Mouse (Mus musculus): ENCODE data around the gene Pcbd2. TPM values are rescaled to one million over a fixed set of nuclear protein-coding genes. Genes with fewer than 3 reads are reported as not detected.

Gene Pcbd2
- polyA plus RNA-seq, 1 experiment from 2014 or later: 16.3 TPM

DNA sequence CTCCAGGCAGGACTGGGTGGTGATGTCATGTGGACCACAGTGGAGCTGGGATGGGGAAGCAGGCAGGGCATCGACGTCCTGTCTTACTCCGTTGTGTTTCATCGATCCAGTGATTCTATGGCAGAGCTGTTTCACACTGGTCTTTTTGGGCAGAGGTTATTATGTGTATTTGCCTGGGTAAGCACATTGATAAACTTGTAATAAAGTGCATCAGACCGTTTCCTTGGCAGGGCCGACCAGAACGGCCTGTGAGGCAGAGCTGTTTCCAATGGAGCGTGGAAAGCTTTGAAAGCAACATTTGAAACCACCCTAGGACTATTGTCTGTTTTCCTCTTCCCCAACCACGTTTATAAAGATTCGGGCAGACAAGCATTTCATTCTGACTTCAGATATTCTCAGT lies 33.4 kb downstream of the Pcbd2 start:
- H3K4me1 ChIP-seq (replicated peaks; ENCODE audit: control insufficient read depth, insufficient read depth, low read length): 0 out of 2 replicates have a peak, but pooled peaks cover 2% of the 10 kb centered on the region
- 41% methylated on average over 10 of the region's 10 CpGs for WGBS

DNA sequence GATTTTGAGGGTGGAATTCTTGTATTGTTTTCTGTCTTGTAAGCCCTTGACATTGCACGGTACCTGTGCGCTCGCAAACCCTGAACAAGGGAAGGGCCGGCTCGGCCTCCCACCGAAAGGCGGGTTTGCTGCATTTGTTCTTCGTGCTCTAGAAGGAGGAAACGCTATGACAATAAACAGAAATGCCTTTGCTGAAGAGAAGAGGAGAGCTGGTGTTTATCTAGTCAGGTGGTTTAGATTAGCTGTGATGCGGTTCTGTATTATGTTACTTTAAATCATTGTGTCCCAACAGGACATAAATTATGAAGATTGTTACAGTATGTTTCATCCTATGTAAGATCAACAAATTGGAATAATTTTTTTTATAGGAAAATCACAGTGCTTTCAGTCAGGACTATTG lies 34.3 kb downstream of the Pcbd2 start:
- H3K27me3 ChIP-seq (replicated peaks; ENCODE audit: control insufficient read depth, insufficient read depth, low read length): no peaks in the 10 kb centered on the region
- H3K27ac ChIP-seq (ENCODE audit: low read length): no peak overlapping the region
- no peak for ATAC-seq
- H3K4me3 ChIP-seq (replicated peaks; ENCODE audit: low read length): no peak overlapping the region
- 77% methylated on average over 10 of the region's 10 CpGs for WGBS
- no peaks in the 10 kb centered on the region for H3K9me3 ChIP-seq (ENCODE audit: control insufficient read depth, low read length)
- H3K9ac ChIP-seq (replicated peaks; ENCODE audit: low read depth, low read length): no peak overlapping the region
- H3K4me2 ChIP-seq (ENCODE audit: low read length): no peak overlapping the region
- H3K36me3 ChIP-seq (ENCODE audit: control insufficient read depth, insufficient read depth): no peaks in the 10 kb centered on the region
- 0 out of 2 replicates have a peak, but pooled peaks cover 2% of the 10 kb centered on the region for H3K4me1 ChIP-seq (replicated peaks; ENCODE audit: control insufficient read depth, insufficient read depth, low read length)

More for the DNA sequence above, 33.4 kb downstream of the Pcbd2 start:
- Histone ChIP-seq H3K27ac (ENCODE audit: low read length) (no peak overlapping the region), H3K36me3 (ENCODE audit: control insufficient read depth, insufficient read depth) (no peaks in the 10 kb centered on the region), H3K9ac (replicated peaks; ENCODE audit: low read depth, low read length) (no peak overlapping the region), H3K27me3 (replicated peaks; ENCODE audit: control insufficient read depth, insufficient read depth, low read length) (no peaks in the 10 kb centered on the region), H3K4me2 (ENCODE audit: low read length) (no peak overlapping the region), H3K9me3 (ENCODE audit: control insufficient read depth, low read length) (no peaks in the 10 kb centered on the region), H3K4me3 (replicated peaks; ENCODE audit: low read length) (no peak overlapping the region)
- ATAC-seq: no peak

DNA sequence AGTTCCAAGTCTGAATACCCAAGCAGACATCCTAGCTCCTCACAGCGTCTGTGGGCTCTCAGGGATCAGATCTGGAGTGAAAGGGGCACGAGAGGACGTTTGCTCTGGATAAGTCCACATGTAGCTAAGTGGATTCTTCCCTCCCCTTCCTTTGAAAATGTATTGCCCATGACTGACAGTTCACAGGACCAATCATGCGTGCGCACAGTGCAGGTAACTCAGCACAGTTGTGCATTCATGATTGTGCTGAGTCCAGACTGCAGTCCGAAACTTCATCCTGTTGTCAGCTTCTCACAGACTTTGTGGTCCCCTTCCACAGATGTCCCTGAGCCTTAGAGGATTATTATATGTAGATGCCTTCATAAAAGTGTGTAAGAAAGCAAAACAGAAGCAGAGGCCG lies 47.2 kb downstream of the Pcbd2 start:
- no peaks in the 10 kb centered on the region for H3K27me3 ChIP-seq (replicated peaks; ENCODE audit: control insufficient read depth, insufficient read depth, low read length)
- H3K9me3 ChIP-seq (ENCODE audit: control insufficient read depth, low read length): no peaks in the 10 kb centered on the region
- H3K4me2 ChIP-seq (ENCODE audit: low read length): no peak overlapping the region
- H3K27ac ChIP-seq (ENCODE audit: low read length): no peak overlapping the region
- no peak overlapping the region for H3K9ac ChIP-seq (replicated peaks; ENCODE audit: low read depth, low read length)
- H3K4me3 ChIP-seq (replicated peaks; ENCODE audit: low read length): no peak overlapping the region
- H3K4me1 ChIP-seq (replicated peaks; ENCODE audit: control insufficient read depth, insufficient read depth, low read length): no peaks in the 10 kb centered on the region
- H3K36me3 ChIP-seq (ENCODE audit: control insufficient read depth, insufficient read depth): no peaks in the 10 kb centered on the region
- 84% methylated on average over 7 of the region's 7 CpGs for WGBS
- ATAC-seq: no peak

GRCm38 (mm10) chr13:55775056-55775455 lies 47.9 kb downstream of the Pcbd2 start:
- Histone ChIP-seq H3K9me3 (ENCODE audit: control insufficient read depth, low read length) (no peaks in the 10 kb centered on the region), H3K4me1 (replicated peaks; ENCODE audit: control insufficient read depth, insufficient read depth, low read length) (no peaks in the 10 kb centered on the region), H3K27ac (ENCODE audit: low read length) (no peak overlapping the region), H3K4me3 (replicated peaks; ENCODE audit: low read length) (no peak overlapping the region), H3K27me3 (replicated peaks; ENCODE audit: control insufficient read depth, insufficient read depth, low read length) (no peaks in the 10 kb centered on the region), H3K36me3 (ENCODE audit: control insufficient read depth, insufficient read depth) (no peaks in the 10 kb centered on the region), H3K4me2 (ENCODE audit: low read length) (no peak overlapping the region), H3K9ac (replicated peaks; ENCODE audit: low read depth, low read length) (no peak overlapping the region)
- no peak for ATAC-seq
- 80% methylated on average over 11 of the region's 11 CpGs for WGBS

DNA sequence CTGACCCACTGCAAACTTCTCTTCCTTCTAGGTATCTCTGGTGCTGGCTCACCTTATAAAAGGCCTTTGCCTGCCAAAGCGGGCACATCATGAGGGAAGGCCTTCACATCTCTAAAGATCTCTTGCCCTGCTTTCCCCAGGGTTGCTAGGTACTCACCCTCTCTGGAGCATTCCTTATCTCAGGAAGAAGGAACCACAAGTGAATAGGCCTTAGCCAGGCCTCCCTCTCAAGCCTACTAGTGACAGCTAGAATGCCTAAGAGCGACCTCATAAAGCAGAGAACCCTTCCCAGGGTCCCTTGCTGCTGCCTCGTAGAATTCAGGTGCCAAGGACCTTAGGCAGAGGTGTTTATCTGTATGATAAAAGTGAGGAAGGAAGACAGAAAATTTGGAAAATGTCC lies 57.1 kb downstream of the Pcbd2 start, which contains the start of gene Catsper3:
Catsper3 (plus strand) TSS at position 301 of the 400 bp plus-strand sequence.
- Histone ChIP-seq H3K27me3 (replicated peaks; ENCODE audit: control insufficient read depth, insufficient read depth, low read length) (no peaks in the 10 kb centered on the region), H3K9me3 (ENCODE audit: control insufficient read depth, low read length) (no peaks in the 10 kb centered on the region), H3K4me3 (replicated peaks; ENCODE audit: low read length) (no peak within 1 kb of the TSS), H3K27ac (ENCODE audit: low read length) (no peak within 1 kb of the TSS), H3K36me3 (ENCODE audit: control insufficient read depth, insufficient read depth) (no peaks in the 10 kb centered on the region), H3K4me1 (replicated peaks; ENCODE audit: control insufficient read depth, insufficient read depth, low read length) (no peaks in the 10 kb centered on the region), H3K9ac (replicated peaks; ENCODE audit: low read depth, low read length) (no peak within 1 kb of the TSS), H3K4me2 (ENCODE audit: low read length) (no peak within 1 kb of the TSS)
- WGBS: 86% methylated on average over 3 of the region's 3 CpGs
- no peak for ATAC-seq

GRCm38 (mm10) chr13:55786120-55786519 lies 59.0 kb downstream of the Pcbd2 start:
- WGBS: 74% methylated on average over 11 of the region's 11 CpGs
- Histone ChIP-seq H3K27me3 (replicated peaks; ENCODE audit: control insufficient read depth, insufficient read depth, low read length) (no peaks in the 10 kb centered on the region), H3K9me3 (ENCODE audit: control insufficient read depth, low read length) (no peaks in the 10 kb centered on the region), H3K9ac (replicated peaks; ENCODE audit: low read depth, low read length) (no peak overlapping the region), H3K27ac (ENCODE audit: low read length) (no peak overlapping the region), H3K4me1 (replicated peaks; ENCODE audit: control insufficient read depth, insufficient read depth, low read length) (no peaks in the 10 kb centered on the region), H3K4me2 (ENCODE audit: low read length) (no peak overlapping the region), H3K36me3 (ENCODE audit: control insufficient read depth, insufficient read depth) (no peaks in the 10 kb centered on the region), H3K4me3 (replicated peaks; ENCODE audit: low read length) (no peak overlapping the region)
- ATAC-seq: no peak

DNA sequence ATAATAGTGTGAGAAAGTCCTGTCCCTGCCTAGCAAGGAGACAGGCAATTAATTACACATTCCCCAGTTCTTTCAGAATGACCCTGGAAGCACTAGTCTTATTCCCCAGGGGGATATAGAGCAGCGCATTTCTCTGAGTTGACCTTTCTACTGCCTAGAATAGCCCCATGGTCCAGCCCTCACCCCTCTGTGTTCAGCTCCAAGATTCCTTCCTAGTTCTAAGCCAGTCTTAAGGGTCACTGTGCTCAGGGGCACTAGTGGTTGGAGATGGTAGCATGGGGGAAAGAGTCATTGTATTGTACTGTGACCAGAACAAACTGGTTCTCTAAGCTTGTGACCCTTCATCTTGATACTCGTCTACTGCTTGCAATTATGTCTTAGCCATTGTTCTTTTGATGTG lies 74.1 kb downstream of the Pcbd2 start:
- Histone ChIP-seq H3K36me3 (ENCODE audit: control insufficient read depth, insufficient read depth) (no peaks in the 10 kb centered on the region), H3K9me3 (ENCODE audit: control insufficient read depth, low read length) (0 out of 2 replicates have a peak, but pooled peaks cover 2% of the 10 kb centered on the region), H3K27ac (ENCODE audit: low read length) (no peak overlapping the region), H3K4me3 (replicated peaks; ENCODE audit: low read length) (no peak overlapping the region), H3K9ac (replicated peaks; ENCODE audit: low read depth, low read length) (no peak overlapping the region), H3K4me2 (ENCODE audit: low read length) (no peak overlapping the region), H3K27me3 (replicated peaks; ENCODE audit: control insufficient read depth, insufficient read depth, low read length) (no peaks in the 10 kb centered on the region), H3K4me1 (replicated peaks; ENCODE audit: control insufficient read depth, insufficient read depth, low read length) (no peaks in the 10 kb centered on the region)
- ATAC-seq: no peak
- 61% methylated on average over 2 of the region's 2 CpGs for WGBS

DNA sequence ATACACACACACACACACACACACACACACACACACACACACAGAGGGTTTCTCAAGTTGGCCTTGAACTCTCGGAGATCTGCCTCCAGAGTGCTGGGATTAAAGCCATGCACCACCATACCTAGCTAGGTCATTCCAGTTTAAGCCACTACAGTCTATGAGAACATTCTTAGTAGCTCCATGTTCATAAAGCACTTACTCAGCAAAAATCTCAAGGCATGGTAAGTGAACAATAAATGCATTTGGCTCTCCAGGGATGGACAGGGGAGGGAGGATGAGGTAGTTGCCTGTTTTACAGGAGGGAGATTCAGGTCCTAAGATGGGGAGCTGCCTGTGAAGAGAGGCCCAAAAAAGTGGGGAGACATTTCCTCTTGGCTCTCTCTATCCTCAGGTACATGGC lies 76.8 kb downstream of the Pcbd2 start:
- 100% methylated on average over 1 of the region's 1 CpGs for WGBS
- H3K4me2 ChIP-seq (ENCODE audit: low read length): no peak overlapping the region
- no peak for ATAC-seq
- H3K9ac ChIP-seq (replicated peaks; ENCODE audit: low read depth, low read length): no peak overlapping the region
- H3K36me3 ChIP-seq (ENCODE audit: control insufficient read depth, insufficient read depth): no peaks in the 10 kb centered on the region
- H3K27ac ChIP-seq (ENCODE audit: low read length): no peak overlapping the region
- 0 out of 2 replicates have a peak, but pooled peaks cover 2% of the 10 kb centered on the region for H3K9me3 ChIP-seq (ENCODE audit: control insufficient read depth, low read length)
- H3K4me3 ChIP-seq (replicated peaks; ENCODE audit: low read length): no peak overlapping the region
- H3K4me1 ChIP-seq (replicated peaks; ENCODE audit: control insufficient read depth, insufficient read depth, low read length): no peaks in the 10 kb centered on the region
- H3K27me3 ChIP-seq (replicated peaks; ENCODE audit: control insufficient read depth, insufficient read depth, low read length): no peaks in the 10 kb centered on the region

DNA sequence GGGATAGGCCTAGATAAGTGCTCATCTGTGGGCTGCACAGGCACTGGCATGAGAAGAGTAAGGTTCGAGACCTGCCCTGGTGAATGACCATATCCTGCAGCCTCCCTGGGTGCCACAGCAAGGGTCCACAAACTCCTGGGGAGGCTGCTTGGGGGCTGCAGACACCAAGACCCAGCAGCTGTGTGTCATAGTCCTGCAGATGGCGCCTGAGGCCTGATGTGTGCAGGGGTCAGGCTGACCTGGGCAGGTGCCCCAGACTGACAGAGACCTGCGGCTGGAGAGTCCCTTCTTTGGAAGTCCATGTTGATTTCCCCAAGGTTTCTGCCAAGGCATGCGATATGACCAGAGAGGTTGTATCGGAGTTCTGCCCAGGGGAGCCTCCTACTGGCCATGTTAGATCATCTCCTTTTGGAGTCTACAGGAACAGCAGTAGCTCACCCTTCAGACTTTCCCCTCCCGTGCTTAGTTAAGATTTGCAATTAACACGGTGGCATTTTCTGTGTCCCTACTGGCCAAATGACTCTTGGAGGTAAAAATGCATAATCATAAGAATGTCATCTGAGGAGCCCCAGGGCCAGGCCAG lies 82.0 kb downstream of the Pcbd2 start:
- H3K4me1 ChIP-seq (replicated peaks; ENCODE audit: control insufficient read depth, insufficient read depth, low read length): no peaks in the 10 kb centered on the region
- H3K9me3 ChIP-seq (ENCODE audit: control insufficient read depth, low read length): no peaks in the 10 kb centered on the region
- H3K27ac ChIP-seq (ENCODE audit: low read length): no peak overlapping the region
- ATAC-seq: no peak
- no peaks in the 10 kb centered on the region for H3K27me3 ChIP-seq (replicated peaks; ENCODE audit: control insufficient read depth, insufficient read depth, low read length)
- H3K4me2 ChIP-seq (ENCODE audit: low read length): no peak overlapping the region
- no peak overlapping the region for H3K4me3 ChIP-seq (replicated peaks; ENCODE audit: low read length)
- 77% methylated on average over 7 of the region's 7 CpGs for WGBS
- H3K36me3 ChIP-seq (ENCODE audit: control insufficient read depth, insufficient read depth): no peaks in the 10 kb centered on the region
- H3K9ac ChIP-seq (replicated peaks; ENCODE audit: low read depth, low read length): no peak overlapping the region

DNA sequence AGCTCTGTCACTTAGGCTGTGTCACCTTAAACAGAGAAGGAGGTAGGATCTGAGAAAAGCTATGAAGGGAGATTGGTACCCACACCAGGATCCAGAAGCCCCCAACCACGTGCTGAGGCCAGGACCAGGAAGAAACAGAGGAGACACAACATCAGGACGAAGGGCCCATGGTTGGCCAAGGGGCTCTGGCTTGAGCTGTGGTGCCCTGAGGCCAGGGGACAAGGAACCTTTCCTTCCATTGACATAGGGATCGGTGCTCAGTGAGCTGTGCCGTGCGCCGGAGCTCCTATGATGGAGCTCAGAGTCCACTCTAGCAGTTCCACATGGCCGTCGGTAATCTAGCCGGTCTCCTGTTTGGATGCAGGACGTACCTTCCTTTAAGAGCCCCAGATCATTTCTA lies 82.5 kb downstream of the Pcbd2 start:
- H3K9me3 ChIP-seq (ENCODE audit: control insufficient read depth, low read length): no peaks in the 10 kb centered on the region
- H3K4me1 ChIP-seq (replicated peaks; ENCODE audit: control insufficient read depth, insufficient read depth, low read length): no peaks in the 10 kb centered on the region
- H3K27me3 ChIP-seq (replicated peaks; ENCODE audit: control insufficient read depth, insufficient read depth, low read length): no peaks in the 10 kb centered on the region
- H3K36me3 ChIP-seq (ENCODE audit: control insufficient read depth, insufficient read depth): no peaks in the 10 kb centered on the region
- no peak overlapping the region for H3K27ac ChIP-seq (ENCODE audit: low read length)
- H3K9ac ChIP-seq (replicated peaks; ENCODE audit: low read depth, low read length): no peak overlapping the region
- H3K4me3 ChIP-seq (replicated peaks; ENCODE audit: low read length): no peak overlapping the region
- no peak for ATAC-seq
- 92% methylated on average over 10 of the region's 10 CpGs for WGBS
- H3K4me2 ChIP-seq (ENCODE audit: low read length): no peak overlapping the region

Data from forebrain, embryonic 16.5 days (tissue).